Mouse (Mus musculus): ENCODE measurements around the gene Fam184b. TPM values are rescaled to one million over a fixed set of nuclear protein-coding genes. Genes with fewer than 3 reads are reported as not detected.

The Fam184b gene
- polyA plus RNA-seq, 1 experiment from 2014 or later, result 0.23 TPM

GRCm38 (mm10) chr5:45629470-45629869 is 9.9 kb downstream of the Fam184b start:
- Histone ChIP-seq H3K27me3 (ENCODE audit: control insufficient read depth, insufficient read depth, low read depth, low read length) (no peaks in the 10 kb centered on the region), H3K27ac (ENCODE audit: low read length) (no peak overlapping the region), H3K4me1 (replicated peaks; ENCODE audit: control insufficient read depth, insufficient read depth, low read length) (no peaks in the 10 kb centered on the region), H3K4me3 (ENCODE audit: low read length) (no peak overlapping the region), H3K36me3 (ENCODE audit: control insufficient read depth, insufficient read depth, low read length) (no peaks in the 10 kb centered on the region), H3K9me3 (ENCODE audit: control insufficient read depth, low read length) (peaks cover 3% of the 10 kb centered on the region; the same call in 1 of the 2 replicates), H3K4me2 (ENCODE audit: low read depth, low read length) (no peak overlapping the region), H3K9ac (ENCODE audit: low read length) (no peak overlapping the region)
- ATAC-seq (ENCODE audit: low read depth), result no peak

GRCm38 (mm10) chr5:45627771-45628170 is 11.6 kb downstream of the Fam184b start:
- peaks cover 3% of the 10 kb centered on the region; the same call in 1 of the 2 replicates for H3K9me3 ChIP-seq (ENCODE audit: control insufficient read depth, low read length)
- H3K4me2 ChIP-seq (ENCODE audit: low read depth, low read length), result no peak overlapping the region
- H3K36me3 ChIP-seq (ENCODE audit: control insufficient read depth, insufficient read depth, low read length), result no peaks in the 10 kb centered on the region
- no peak overlapping the region for H3K27ac ChIP-seq (ENCODE audit: low read length)
- ATAC-seq (ENCODE audit: low read depth), result no peak
- no peaks in the 10 kb centered on the region for H3K27me3 ChIP-seq (ENCODE audit: control insufficient read depth, insufficient read depth, low read depth, low read length)
- no peak overlapping the region for H3K9ac ChIP-seq (ENCODE audit: low read length)
- no peaks in the 10 kb centered on the region for H3K4me1 ChIP-seq (replicated peaks; ENCODE audit: control insufficient read depth, insufficient read depth, low read length)
- 54% methylated on average over 1 of the region's 1 CpGs for WGBS
- no peak overlapping the region for H3K4me3 ChIP-seq (ENCODE audit: low read length)

DNA sequence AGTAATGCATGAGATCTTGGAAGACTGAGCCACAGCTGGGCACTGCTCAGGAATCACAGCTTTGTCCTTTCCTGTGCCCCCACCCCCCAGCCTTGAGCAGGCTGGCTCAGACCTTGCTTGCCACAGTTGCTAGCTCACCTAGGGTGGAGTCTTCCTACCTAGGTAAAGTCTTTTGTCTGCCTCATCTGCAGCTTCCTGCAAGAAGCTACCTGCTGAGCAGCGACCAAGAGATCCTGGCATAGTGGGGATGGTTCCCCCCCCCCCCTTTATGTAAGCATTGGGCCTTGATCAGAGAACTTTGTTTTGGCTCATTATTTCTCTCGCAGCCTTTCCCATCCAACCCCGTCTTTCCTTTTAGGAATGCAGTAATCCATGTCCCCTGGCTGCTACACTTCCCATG is 17.9 kb downstream of the Fam184b start:
- ATAC-seq (ENCODE audit: low read depth), result no peak
- H3K4me2 ChIP-seq (ENCODE audit: low read depth, low read length), result no peak overlapping the region
- 52% methylated on average over 3 of the region's 3 CpGs for WGBS
- H3K27me3 ChIP-seq (ENCODE audit: control insufficient read depth, insufficient read depth, low read depth, low read length), result no peaks in the 10 kb centered on the region
- peaks cover 6% of the 10 kb centered on the region; the same call in 1 of the 2 replicates for H3K9me3 ChIP-seq (ENCODE audit: control insufficient read depth, low read length)
- H3K4me1 ChIP-seq (replicated peaks; ENCODE audit: control insufficient read depth, insufficient read depth, low read length), result no peaks in the 10 kb centered on the region
- H3K27ac ChIP-seq (ENCODE audit: low read length), result no peak overlapping the region
- no peak overlapping the region for H3K9ac ChIP-seq (ENCODE audit: low read length)
- no peaks in the 10 kb centered on the region for H3K36me3 ChIP-seq (ENCODE audit: control insufficient read depth, insufficient read depth, low read length)
- H3K4me3 ChIP-seq (ENCODE audit: low read length), result no peak overlapping the region

- Histone ChIP-seq H3K9ac (ENCODE audit: low read length) (no peak overlapping the region), H3K4me3 (ENCODE audit: low read length) (no peak overlapping the region), H3K9me3 (ENCODE audit: control insufficient read depth, low read length) (no peaks in the 10 kb centered on the region), H3K4me1 (replicated peaks; ENCODE audit: control insufficient read depth, insufficient read depth, low read length) (no peaks in the 10 kb centered on the region), H3K27ac (ENCODE audit: low read length) (no peak overlapping the region), H3K4me2 (ENCODE audit: low read depth, low read length) (no peak overlapping the region), H3K27me3 (ENCODE audit: control insufficient read depth, insufficient read depth, low read depth, low read length) (no peaks in the 10 kb centered on the region), H3K36me3 (ENCODE audit: control insufficient read depth, insufficient read depth, low read length) (no peaks in the 10 kb centered on the region)
- 83% methylated on average over 4 of the region's 4 CpGs for WGBS
- ATAC-seq (ENCODE audit: low read depth), result no peak
These were observed 40.4 kb downstream of the Fam184b start for GRCm38 (mm10) chr5:45599056-45599455.

GRCm38 (mm10) chr5:45595363-45596039 is 43.9 kb downstream of the Fam184b start:
- Histone ChIP-seq H3K4me3 (ENCODE audit: low read length) (no peak overlapping the region), H3K27me3 (ENCODE audit: control insufficient read depth, insufficient read depth, low read depth, low read length) (no peaks in the 10 kb centered on the region), H3K9me3 (ENCODE audit: control insufficient read depth, low read length) (no peaks in the 10 kb centered on the region), H3K4me2 (ENCODE audit: low read depth, low read length) (no peak overlapping the region), H3K36me3 (ENCODE audit: control insufficient read depth, insufficient read depth, low read length) (no peaks in the 10 kb centered on the region), H3K9ac (ENCODE audit: low read length) (no peak overlapping the region), H3K4me1 (replicated peaks; ENCODE audit: control insufficient read depth, insufficient read depth, low read length) (no peaks in the 10 kb centered on the region), H3K27ac (ENCODE audit: low read length) (no peak overlapping the region)
- 70% methylated on average over 3 of the region's 3 CpGs for WGBS
- no peak for ATAC-seq (ENCODE audit: low read depth)

- Histone ChIP-seq H3K4me2 (ENCODE audit: low read depth, low read length) (no peak overlapping the region), H3K9me3 (ENCODE audit: control insufficient read depth, low read length) (no peaks in the 10 kb centered on the region), H3K27me3 (ENCODE audit: control insufficient read depth, insufficient read depth, low read depth, low read length) (no peaks in the 10 kb centered on the region), H3K4me3 (ENCODE audit: low read length) (no peak overlapping the region), H3K27ac (ENCODE audit: low read length) (no peak overlapping the region), H3K9ac (ENCODE audit: low read length) (no peak overlapping the region), H3K4me1 (replicated peaks; ENCODE audit: control insufficient read depth, insufficient read depth, low read length) (no peaks in the 10 kb centered on the region), H3K36me3 (ENCODE audit: control insufficient read depth, insufficient read depth, low read length) (no peaks in the 10 kb centered on the region)
- ATAC-seq (ENCODE audit: low read depth), result no peak
- 75% methylated on average over 6 of the region's 6 CpGs for WGBS
These were observed 46.1 kb downstream of the Fam184b start for GRCm38 (mm10) chr5:45593276-45593675.

DNA sequence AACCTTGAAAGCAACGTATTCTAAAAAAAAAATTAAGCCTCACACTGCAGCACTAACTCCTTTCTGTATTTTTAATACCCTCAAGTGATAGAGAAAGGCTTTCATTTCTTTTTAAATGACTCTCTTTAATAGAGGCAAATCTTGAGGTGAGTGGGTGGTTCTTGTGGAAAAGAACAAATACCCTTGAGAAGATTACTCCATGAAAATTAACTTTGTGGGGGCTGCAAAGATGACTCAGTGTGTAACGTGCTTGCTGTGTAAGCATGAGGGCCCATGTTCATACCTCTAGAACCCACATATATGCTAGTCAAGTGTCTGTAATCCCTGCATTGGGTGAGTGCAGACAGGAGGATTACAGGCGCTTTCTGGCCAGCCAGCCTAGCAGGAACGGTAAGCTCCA is 49.3 kb downstream of the Fam184b start:
- no peak overlapping the region for H3K4me2 ChIP-seq (ENCODE audit: low read depth, low read length)
- no peaks in the 10 kb centered on the region for H3K27me3 ChIP-seq (ENCODE audit: control insufficient read depth, insufficient read depth, low read depth, low read length)
- H3K36me3 ChIP-seq (ENCODE audit: control insufficient read depth, insufficient read depth, low read length), result no peaks in the 10 kb centered on the region
- no peaks in the 10 kb centered on the region for H3K4me1 ChIP-seq (replicated peaks; ENCODE audit: control insufficient read depth, insufficient read depth, low read length)
- no peak for ATAC-seq (ENCODE audit: low read depth)
- H3K9ac ChIP-seq (ENCODE audit: low read length), result no peak overlapping the region
- no peak overlapping the region for H3K27ac ChIP-seq (ENCODE audit: low read length)
- H3K4me3 ChIP-seq (ENCODE audit: low read length), result no peak overlapping the region
- H3K9me3 ChIP-seq (ENCODE audit: control insufficient read depth, low read length), result no peaks in the 10 kb centered on the region
- WGBS, result 72% methylated on average over 4 of the region's 4 CpGs

DNA sequence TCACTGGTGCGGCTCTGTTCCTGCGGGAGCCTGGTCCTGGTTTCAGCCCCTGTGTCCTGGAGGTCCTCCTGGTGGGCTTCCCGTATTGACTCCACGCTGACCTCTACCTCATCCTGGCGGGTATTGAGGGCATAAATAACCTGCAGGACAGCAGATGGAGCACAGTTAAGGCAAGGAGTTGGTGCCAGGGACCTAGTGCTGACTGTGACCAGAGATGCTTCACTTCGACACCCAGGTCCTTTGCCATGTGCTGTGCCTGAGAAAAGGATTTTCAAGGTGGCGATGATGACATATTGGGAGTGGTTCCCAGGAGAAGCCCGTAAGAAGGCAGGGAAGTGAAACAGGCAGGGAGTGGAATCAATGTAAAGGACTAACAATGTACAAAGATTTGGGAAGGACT is 54.8 kb downstream of the Fam184b start:
- no peak for ATAC-seq (ENCODE audit: low read depth)
- H3K4me3 ChIP-seq (ENCODE audit: low read length), result no peak overlapping the region
- no peaks in the 10 kb centered on the region for H3K27me3 ChIP-seq (ENCODE audit: control insufficient read depth, insufficient read depth, low read depth, low read length)
- no peaks in the 10 kb centered on the region for H3K9me3 ChIP-seq (ENCODE audit: control insufficient read depth, low read length)
- H3K9ac ChIP-seq (ENCODE audit: low read length), result no peak overlapping the region
- H3K36me3 ChIP-seq (ENCODE audit: control insufficient read depth, insufficient read depth, low read length), result no peaks in the 10 kb centered on the region
- WGBS, result 86% methylated on average over 8 of the region's 8 CpGs
- no peak overlapping the region for H3K4me2 ChIP-seq (ENCODE audit: low read depth, low read length)
- H3K4me1 ChIP-seq (replicated peaks; ENCODE audit: control insufficient read depth, insufficient read depth, low read length), result no peaks in the 10 kb centered on the region
- no peak overlapping the region for H3K27ac ChIP-seq (ENCODE audit: low read length)

GRCm38 (mm10) chr5:45580279-45580678 is 59.1 kb downstream of the Fam184b start:
- Histone ChIP-seq H3K4me3 (ENCODE audit: low read length) (no peak overlapping the region), H3K4me1 (replicated peaks; ENCODE audit: control insufficient read depth, insufficient read depth, low read length) (no peaks in the 10 kb centered on the region), H3K9me3 (ENCODE audit: control insufficient read depth, low read length) (no peaks in the 10 kb centered on the region), H3K27me3 (ENCODE audit: control insufficient read depth, insufficient read depth, low read depth, low read length) (no peaks in the 10 kb centered on the region), H3K4me2 (ENCODE audit: low read depth, low read length) (no peak overlapping the region), H3K27ac (ENCODE audit: low read length) (no peak overlapping the region), H3K9ac (ENCODE audit: low read length) (no peak overlapping the region), H3K36me3 (ENCODE audit: control insufficient read depth, insufficient read depth, low read length) (no peaks in the 10 kb centered on the region)
- 65% methylated on average over 10 of the region's 10 CpGs for WGBS
- ATAC-seq (ENCODE audit: low read depth), result no peak

GRCm38 (mm10) chr5:45577376-45577775 is 62.0 kb downstream of the Fam184b start:
- 48% methylated on average over 1 of the region's 1 CpGs for WGBS
- ATAC-seq (ENCODE audit: low read depth), result no peak
- Histone ChIP-seq H3K9ac (ENCODE audit: low read length) (no peak overlapping the region), H3K4me1 (replicated peaks; ENCODE audit: control insufficient read depth, insufficient read depth, low read length) (no peaks in the 10 kb centered on the region), H3K27me3 (ENCODE audit: control insufficient read depth, insufficient read depth, low read depth, low read length) (no peaks in the 10 kb centered on the region), H3K36me3 (ENCODE audit: control insufficient read depth, insufficient read depth, low read length) (no peaks in the 10 kb centered on the region), H3K27ac (ENCODE audit: low read length) (no peak overlapping the region), H3K4me3 (ENCODE audit: low read length) (no peak overlapping the region), H3K9me3 (ENCODE audit: control insufficient read depth, low read length) (no peaks in the 10 kb centered on the region), H3K4me2 (ENCODE audit: low read depth, low read length) (no peak overlapping the region)

Data from lung, embryonic 16.5 days (tissue).